Mouse (Mus musculus): Measurements from ENCODE around the gene Ifi27l2a.

- no peak for TF ChIP-seq CTCF (IDR thresholded peaks at IDR 0.05; ENCODE audit: low read depth, low read length)
- TF ChIP-seq POLR2A (IDR thresholded peaks at IDR 0.05; ENCODE audit: extremely low read depth, insufficient read depth, low read length): no peak
These were observed 43.2 kb upstream of the Ifi27l2a start for GRCm38 (mm10) chr12:103486726-103487125.
